Mouse (Mus musculus) E14TG2a.4 (cell line): ENCODE results near the gene Atp2b4.

Source experiments
- CTCF ChIP-seq: conservative IDR thresholded peaks from 2 replicates; pipeline ENCODE4 v1.5.1; 2014; ENCODE audit warnings: low read length
- NANOG ChIP-seq: IDR thresholded peaks from 2 replicates; pipeline ENCODE4 v1.6.1; 2014; ENCODE audit warnings: borderline replicate concordance, low read length, mixed read lengths
- POU5F1 ChIP-seq: IDR thresholded peaks from 2 replicates; pipeline ENCODE4 v1.6.1; 2014; ENCODE audit warnings: low read length, borderline replicate concordance

DNA sequence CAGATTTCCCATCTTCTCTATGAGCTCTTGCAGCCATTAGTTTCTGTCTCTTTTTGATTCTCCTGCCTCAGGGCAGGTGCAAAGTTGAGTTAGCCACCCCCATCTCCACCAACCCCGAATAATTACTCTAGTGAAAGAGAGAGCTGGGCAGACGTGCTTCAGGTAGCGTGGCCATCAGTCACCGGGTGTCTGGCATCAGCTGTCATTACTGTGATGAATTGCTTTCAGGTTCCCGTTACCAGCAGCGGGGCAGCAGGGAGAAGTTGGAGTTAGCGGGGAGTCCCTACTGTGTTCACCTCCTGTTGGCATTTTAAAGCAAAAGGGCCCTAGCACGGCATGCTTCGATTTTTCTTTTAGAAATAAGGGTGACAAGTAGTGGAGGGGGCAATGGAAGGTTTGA is 43.9 kb upstream of the Atp2b4 start:
- TF ChIP-seq CTCF (no peak), NANOG (no peak), POU5F1 (no peak)
